Mouse (Mus musculus): ENCODE data around the gene Lrrc20.

Gene Lrrc20

DNA sequence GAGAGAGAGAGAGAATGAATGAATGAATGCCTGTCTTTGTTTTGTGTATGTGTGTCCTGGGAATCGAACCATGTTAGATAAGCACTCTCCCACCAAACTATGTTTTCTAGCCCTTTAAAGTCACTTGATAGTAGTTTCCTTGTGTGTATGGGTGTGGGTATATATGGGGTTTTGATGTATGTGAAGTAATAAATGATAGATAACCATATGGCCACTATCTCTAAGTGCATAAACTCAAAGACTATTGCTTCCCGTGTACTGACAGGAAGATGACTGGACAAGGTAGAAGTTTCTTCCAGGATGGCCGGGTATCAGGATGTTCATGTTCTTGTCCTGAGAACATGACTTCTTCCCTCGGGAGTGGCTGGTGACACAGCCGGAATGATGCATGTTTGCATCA is 41.3 kb downstream of the Lrrc20 start:
- WGBS, result 81% methylated on average over 5 of the region's 5 CpGs

DNA sequence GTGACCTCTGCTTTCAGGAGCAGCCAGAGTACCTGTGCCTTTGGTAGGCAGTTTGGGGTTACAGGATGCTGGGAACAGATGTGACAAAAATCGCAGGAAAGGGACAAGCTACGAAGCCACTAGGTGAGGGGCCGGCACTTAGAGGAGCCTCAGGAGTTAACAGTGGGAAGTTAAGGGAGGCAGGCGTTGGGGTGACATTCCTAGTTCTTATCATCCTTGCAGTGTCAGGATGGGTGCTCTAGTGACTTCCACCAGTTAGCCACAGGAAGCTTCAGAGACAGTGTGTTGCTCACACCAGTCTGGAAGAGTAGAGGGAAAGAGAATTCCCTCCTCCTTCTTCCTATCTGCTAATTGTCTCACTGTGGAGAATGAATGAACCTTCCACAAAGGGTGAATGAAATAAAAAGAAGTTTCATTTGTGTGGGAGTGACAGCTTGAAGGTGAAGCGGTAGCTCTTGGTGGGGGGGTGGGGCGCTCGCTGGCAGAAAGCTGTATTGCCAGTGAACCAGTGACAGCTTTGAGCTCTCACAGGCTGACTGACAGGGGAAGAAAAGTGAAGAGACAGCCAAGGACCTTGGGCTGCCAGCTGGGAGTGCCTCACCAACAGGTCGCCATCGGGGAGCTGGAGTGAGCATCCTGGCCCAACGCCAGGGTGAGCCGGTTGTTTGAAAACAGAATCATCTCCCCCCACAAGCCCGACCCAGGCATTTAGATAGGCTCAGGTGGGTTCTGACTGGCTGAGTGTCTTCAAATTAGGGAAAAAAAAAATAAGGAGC is 41.9 kb downstream of the Lrrc20 start:
- 38% methylated on average over 12 of the region's 12 CpGs for WGBS

DNA sequence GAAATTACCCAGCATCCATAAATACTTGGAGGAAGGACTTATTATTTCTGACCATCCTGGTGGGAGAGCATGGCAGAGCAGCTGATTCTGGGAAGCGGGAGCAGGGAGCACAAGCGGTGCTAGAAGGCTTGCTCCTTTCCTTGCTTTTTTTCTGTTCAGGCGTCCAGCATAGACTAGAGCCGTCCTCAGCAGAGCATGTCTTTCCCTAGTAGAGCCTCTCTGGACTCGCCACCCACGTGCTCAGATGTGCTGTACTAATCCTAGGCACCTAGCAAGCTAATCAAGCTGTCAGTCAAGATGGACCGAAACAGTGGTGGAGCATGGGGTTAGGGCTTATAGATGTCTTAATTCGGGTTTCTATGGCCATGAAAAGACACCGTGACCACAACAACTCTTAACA is 42.7 kb downstream of the Lrrc20 start:
- WGBS, result 82% methylated on average over 9 of the region's 9 CpGs

DNA sequence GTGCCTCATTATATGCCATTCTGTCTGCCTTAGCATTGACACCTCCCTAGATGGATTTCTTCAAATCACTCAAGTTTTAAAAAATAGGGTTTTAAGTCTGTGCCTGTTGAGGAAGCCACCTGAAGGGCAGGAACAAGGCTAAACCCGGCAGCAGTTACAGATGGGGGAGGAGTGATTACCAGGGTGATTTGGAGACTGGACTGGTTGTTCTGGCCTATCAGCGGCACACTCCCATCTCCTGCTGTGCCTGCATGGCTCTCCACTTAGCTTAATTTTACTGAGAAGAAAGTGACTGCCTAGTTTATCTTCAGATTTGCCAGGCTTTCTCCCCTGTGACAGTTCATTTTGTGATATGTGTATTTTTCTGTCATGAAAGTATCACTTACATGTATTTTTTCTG is 43.9 kb downstream of the Lrrc20 start:
- WGBS, result 80% methylated on average over 2 of the region's 2 CpGs

DNA sequence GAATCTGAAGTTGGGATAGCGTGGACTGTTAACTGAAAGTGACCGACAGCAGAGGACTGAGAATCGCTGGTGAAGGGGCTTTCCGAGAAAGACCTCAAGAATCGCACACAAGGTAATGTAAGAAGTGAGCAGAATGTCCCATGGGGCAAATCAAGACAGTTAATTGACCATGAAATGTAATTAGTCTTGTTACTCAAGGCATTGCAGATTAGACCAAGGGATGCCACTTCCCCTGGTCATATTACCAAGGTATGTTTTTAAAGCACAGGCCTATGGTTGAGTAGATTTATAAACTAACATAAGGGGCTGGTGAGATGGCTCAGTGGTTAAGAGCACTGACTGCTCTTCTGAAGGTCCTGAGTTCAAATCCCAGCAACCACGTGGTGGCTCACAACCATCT is 45.1 kb downstream of the Lrrc20 start:
- WGBS, result 92% methylated on average over 6 of the region's 6 CpGs

DNA sequence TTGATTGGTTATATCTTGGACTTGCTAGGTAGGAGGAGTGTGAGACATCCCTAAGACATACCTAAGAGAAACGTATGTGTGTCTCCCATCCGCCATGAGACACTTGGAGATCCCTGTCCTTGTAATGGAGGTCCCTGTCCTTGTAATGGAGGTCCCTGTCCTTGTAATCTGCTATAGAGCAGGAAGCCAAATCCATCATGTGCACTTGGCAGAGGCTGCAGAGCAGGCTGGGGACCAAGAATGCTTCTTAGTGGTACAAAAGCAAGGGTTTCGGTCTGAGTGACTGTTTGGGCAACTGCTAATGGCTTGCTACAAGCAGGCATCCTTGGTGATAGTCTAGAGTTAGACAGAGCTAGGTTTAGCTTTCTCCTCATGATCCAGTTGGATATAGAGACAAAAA is 55.3 kb downstream of the Lrrc20 start:
- 90% methylated on average over 3 of the region's 3 CpGs for WGBS

DNA sequence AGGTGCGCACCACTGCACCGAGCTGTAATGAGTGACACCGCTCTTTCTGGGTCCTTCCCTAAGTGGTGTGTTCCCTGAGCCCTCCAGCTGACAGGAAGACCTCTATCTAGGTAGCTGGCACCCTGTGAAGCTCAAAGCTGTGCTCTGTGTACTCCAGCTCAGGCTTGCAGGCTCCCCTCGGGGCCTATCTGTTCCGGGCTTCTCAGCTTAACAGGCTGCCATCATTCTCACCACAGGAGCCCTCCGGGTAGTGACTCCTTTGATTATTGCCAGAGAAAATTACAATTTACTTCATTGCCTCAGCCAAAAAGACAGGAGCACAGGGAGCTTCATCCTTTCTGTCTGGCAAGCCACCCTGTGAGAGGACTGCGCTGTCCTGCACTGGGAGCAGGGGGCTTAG is 57.7 kb downstream of the Lrrc20 start:
- WGBS, result 93% methylated on average over 7 of the region's 7 CpGs

DNA sequence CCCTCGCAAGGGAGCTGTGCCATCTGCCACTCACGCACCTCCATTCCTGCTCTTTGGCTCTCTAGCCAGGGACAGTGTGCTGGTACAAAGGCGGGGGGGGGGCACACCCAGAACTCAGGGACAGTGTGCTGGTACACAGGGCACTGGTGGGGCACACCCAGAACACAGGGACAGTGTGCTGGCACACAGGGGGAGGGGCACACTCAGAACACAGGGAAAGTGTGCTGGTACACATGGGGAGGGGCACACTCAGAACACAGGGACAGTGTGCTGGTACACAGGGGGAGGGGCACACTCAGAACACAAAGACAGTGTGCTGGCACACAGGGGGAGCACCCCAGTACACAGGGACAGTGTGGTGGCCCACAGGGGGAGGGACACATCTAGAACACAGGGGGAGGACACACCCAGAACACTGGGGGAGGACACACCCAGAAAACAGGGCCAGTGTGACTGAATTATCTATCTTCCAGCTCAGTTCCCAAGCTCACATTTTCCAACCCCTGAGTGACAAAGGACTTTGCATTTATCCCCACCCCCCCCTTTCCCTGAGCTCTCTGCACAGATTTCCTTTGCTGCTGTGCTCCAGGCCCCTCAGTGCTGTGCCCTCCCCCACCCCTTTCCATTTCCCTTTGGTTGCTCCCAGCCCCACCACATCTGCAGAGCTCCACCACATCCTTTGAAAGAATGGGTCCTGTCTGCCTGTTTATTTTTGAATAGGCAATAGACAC is 58.9 kb downstream of the Lrrc20 start:
- WGBS, result 49% methylated on average over 3 of the region's 3 CpGs

DNA sequence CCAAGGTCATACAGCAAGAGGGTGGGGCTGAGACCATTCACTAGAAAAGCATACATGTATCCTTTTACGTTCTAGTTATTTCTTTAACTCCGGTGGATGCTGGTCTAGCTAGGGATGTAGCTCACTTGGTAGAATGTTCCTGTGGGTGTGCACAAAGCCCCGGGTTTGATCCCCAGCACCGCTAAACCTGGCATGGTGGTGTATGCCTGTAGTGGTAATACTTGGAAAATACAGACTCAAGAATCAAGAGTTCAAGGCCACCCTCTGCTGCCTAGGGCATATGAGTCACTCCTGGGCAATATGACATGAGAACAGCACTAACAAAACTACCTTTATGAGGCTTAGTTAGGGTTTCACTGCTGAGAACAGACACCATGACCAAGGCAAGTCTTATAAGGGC is 59.8 kb downstream of the Lrrc20 start:
- WGBS, result 91% methylated on average over 4 of the region's 4 CpGs

DNA sequence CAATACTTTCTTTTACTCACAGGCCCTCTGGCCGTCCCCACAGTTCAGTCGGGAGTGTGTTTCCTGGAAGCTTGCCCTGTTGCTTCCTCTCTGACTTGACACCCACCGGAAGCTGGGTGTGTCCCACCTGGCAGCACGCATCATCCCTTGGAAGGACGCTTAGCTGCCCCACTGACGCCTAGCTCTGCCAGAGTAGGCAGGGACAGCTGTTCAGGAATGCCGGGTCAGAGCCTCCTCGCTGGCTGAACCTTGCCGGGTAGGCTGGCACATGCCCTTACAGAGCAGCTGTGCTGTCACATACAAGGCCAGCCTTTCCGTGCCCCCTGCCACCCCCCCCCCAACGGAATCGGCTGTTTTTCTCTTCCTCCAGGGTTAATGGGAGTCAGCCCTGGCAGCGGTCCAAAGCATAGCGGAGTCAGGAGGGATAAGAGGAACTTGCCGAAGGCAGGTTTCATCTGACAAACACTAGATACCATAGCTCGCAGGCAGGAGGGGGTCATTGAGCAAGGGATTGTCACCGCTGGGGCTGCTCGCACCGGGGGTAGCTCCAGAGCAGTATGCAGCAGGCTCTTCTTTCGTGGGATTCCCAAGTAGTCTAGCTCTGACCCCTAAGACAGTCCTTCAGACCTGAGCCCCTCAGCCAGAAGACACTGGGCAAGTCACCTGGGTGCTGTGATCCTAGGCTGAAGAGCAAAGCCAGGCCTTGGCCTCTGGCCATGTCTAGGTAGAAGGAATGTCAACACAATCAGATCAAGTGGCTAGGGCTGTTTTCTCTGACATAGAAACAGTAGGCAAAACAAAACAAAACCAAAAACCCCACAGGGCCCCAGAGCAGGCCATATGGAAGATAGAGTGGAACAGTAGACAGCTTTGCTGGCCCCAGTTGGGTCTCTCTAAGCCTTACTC is 60.8 kb downstream of the Lrrc20 start:
- WGBS, result 42% methylated on average over 20 of the region's 20 CpGs

DNA sequence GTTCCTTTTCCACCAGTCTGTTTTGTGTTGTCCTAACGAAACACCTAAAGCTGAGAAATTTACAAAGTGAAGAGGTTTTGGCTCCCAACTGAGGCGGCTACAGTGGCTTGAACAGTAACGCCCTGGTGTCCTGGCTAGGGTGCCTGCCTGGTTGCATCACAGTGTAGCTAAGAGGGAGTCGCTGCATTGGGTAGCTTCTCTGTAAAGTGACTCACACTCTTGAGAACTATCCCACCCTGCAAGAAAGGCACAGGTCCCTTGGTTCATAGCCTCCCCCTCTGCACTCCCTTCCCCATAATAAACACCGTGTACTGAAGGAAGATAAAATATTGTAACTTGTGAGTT is 61.4 kb downstream of the Lrrc20 start:
- 90% methylated on average over 5 of the region's 5 CpGs for WGBS

DNA sequence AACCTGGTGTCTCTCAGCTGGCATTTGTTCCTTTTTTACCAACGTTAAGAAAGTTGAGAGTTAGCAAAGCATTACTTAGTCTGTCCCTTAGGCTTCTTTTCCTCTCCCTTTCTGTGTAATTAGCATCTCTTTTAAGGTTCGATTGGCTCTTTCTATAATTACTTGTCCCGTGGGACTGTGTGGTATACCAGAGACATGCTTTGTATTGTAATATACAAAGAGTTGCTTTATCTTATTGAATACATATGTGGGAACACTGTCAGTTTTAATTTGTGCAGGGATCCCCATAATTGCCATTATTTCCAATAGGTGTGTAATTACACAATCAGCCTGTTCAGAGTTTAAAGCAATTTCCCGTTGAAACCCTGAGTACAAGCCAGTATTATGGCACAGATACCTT is 62.8 kb downstream of the Lrrc20 start:
- WGBS, result 60% methylated on average over 4 of the region's 4 CpGs

DNA sequence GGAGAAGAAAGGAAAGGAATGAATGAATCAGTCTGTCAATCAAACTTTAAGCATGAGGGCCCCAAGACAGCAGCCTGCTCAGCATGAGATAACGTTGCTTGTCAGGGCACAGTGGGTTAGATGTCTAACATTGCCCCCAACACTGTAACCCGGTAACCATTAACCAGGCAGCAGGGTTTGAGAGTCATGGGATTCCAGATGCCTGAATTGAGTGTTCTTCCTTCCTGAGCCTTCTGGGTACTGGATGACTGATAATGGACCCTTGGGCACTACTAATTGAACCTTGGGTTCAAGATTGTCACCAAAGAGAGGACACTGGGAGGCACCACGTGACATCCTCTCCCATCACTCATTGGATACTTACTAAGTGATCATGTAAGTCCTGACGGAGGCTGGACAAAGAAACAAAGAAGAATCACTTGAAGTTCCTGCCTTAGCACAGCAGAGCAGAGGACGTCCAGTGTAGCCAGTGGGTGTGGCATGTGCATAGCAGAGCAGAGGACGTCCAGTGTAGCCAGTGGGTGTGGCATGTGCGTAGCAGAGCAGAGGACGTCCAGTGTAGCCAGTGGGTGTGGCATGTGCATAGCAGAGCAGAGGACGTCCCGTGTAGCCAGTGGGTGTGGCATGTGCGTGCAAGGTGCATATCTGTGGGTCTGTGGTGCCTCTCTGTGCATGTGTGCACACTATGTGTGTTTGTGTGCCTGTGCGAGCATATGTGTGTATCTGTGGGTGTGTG is 68.7 kb downstream of the Lrrc20 start:
- 78% methylated on average over 12 of the region's 12 CpGs for WGBS

DNA sequence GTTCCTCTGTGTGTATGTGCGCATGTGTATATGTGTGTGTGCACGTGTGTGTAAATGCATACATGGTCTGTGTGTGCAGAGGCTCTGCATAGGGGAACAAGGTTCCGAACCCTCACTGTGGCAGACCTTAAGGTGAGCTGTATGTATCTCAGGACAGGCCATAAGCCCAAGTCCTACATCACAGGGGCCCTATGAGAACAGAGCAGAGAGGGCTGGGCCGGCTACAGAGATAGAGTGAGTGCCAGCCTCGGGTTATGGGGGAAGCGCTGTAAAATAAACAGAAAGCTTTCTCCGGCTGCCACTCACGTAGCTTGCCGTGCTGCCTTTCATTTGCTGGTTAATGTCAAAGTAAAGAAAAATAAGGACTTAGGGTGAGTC is 69.3 kb downstream of the Lrrc20 start:
- 83% methylated on average over 9 of the region's 9 CpGs for WGBS

DNA sequence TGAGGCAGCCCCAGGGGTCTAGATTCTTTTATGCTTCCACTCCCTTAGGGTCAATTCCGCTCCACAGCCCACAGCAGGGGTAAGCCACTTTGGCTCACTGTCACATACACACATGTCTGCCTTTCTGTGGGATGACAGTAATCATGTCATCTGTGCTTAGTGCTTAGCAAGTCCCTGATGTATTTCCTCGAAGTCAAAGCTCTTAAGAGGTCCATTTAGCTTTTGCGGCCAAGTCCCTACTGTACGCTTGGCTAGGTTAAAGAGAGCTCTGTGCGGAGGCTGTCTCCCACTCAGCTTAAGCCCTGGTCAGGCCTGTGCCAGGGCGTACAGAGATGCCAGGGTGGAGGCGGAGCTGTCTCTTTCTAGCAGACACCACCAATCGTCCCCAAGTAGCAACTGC is 74.5 kb downstream of the Lrrc20 start:
- 58% methylated on average over 8 of the region's 8 CpGs for WGBS

DNA sequence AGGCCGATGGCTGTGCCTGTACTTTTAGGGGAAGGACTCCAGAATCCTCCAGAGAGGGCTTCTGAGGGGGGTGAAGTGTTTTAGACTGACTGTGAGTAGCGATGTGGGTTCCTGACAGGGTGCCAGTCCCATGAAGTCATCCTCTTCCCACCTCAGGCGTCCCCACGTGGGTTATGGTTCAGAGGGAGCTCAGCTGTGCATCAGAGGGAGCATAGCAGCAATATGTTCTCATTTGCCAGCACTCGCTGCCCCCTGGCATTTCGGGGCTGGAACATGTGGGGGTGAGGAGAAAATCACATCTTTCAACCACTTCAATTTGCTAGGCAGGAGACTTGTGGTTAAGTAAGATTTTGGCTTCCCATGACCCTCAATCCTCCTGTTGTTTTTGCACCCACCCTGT is 79.6 kb downstream of the Lrrc20 start:
- 70% methylated on average over 6 of the region's 6 CpGs for WGBS

DNA sequence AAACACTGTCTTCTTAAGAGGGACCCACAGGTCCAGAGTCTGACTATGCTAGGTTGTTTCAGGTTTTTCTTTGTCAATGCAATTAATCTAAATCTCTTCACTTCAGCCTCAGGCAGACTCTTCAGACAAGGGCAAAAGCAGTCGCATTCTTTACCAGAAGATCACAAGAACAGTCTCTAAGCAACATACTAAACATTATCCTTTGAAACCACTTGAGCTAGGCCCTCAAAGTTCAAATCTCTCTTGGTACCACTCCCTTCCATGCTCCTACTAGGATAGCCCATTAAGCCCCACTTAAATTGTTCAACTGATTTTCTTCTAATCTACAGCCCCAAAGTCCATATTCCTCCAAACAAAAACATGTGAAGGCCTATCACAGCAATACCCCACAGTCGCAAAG is 83.0 kb downstream of the Lrrc20 start:
- WGBS, result 94% methylated on average over 2 of the region's 2 CpGs

DNA sequence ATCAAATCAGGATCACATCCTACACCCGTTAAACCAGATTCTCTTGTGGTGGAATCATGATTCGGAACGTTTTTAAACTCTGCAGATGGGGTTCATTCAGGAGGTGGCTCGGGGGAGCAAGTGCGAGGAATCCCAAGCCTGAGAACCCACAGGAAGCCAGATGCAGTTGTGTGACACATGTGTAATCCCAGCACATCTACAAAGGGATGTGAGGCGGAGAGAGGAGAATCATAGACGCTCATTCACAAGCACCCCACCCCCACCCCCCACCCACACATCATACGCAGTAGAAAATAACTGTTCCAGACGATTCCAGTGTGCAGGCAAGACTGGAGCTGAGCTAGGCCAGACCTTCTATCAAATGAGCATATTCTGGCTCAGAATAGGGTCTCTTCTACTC is 87.9 kb downstream of the Lrrc20 start:
- 39% methylated on average over 9 of the region's 9 CpGs for WGBS

DNA sequence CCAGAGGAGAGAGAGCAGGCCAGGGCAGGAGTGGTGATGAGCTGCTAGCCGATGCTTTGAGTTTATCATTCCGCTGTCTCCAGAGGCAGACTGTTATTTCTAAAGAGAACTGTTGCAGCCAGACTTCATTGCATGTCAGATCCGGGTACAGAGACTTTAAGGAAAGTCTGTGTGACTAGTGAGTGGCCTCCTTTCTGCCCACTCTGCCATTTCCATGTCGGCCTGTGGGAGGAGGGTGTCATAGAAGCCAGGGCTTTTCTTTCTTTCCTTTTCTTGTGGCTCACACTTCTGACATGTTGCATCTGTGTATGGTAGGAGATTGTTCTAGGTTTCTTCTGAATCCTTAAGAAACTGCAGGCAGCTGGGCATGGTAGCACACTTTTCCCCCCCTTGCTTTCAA is 88.8 kb downstream of the Lrrc20 start:
- 52% methylated on average over 4 of the region's 4 CpGs for WGBS

DNA sequence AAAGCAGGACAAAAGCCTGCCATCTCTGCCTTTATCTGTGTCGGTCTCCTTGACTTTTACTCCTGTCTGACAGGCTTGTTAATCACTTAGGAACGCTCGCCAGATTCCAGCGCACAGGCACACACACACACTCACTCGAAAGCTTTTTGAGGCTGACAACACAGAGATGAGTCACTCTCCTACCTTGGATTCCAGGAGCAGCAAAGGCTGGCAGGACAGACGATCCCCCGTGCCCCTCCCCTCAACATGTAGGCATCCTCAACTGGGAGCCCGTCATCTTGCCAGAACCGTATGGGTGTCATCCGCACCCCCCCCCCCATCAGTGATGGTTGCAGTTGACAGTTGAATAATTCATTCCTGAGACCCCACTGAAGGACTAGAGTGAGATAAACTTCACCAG is 94.6 kb downstream of the Lrrc20 start:
- WGBS, result 34% methylated on average over 10 of the region's 10 CpGs

DNA sequence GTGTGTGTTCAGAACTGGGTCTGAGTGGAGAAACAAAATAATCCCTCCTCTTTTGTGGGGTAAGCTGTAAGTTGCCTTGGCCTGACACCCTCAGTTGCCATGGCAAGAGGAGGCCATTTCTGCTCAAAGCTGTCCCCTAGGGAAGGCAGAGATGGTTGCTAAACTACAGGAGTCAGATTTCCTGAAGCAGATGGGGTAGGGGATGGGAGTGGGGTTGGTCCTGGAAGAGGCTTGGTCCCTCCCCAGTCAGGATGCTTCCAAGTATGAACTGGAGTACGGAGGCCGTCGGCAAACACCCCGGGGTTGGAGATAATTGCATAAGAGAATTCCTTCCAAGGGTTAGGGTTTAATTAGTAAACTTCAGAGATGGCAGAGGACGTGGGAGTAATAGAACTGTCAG is 96.5 kb downstream of the Lrrc20 start:
- WGBS, result 63% methylated on average over 5 of the region's 5 CpGs

All from cerebral cortex, adult 2 months (tissue).